Mouse (Mus musculus): Measurements from ENCODE around the gene Tnfaip8l1.

DNA sequence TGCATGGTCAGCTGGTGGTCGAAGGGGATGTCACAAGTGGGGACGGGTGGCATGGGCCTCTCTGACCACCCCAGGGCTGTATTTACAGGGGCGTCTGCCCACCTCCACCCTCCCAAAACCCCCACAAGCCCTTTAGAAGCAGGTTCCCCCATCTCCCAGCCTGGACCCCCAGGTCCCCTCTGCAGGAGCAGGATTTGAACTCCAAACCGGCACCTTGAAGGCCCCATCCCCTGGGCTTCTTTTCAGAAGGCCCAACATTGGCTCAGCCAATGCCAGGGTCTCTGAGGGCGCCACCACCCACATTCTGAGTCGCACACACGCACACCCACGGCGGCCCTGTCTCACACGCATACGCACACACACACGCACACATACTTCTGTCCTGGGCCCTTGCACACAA, 39.1 kb upstream of the Tnfaip8l1 start:
- no peak for TF ChIP-seq POLR2A (IDR thresholded peaks at IDR 0.05; ENCODE audit: low read depth, low read length)
- TF ChIP-seq CTCF (IDR thresholded peaks at IDR 0.05; ENCODE audit: borderline replicate concordance, insufficient read depth, low read length) = no peak

Data from embryonic fibroblast, embryonic 13.5 days (primary cell).